Mouse (Mus musculus): Measurements from ENCODE around the gene Fignl1. TPM values are rescaled to one million over a fixed set of nuclear protein-coding genes. Genes with fewer than 3 reads are reported as not detected.
A peak's percentile ranks its signal among the peaks of the same experiment; 100 is the strongest.

Gene Fignl1
- total and polyA plus RNA-seq, 3 experiments: 82.8 to 189 (median 98.5) TPM

GRCm38 (mm10) chr11:11739054-11739453 lies 69.7 kb downstream of the Fignl1 start:
- Histone ChIP-seq H3K9ac (ENCODE audit: insufficient read depth, low read depth) (0 out of 2 replicates have a peak overlapping the region, but pooled peaks have one; percentile 28), H3K36me3 (replicated peaks in 1 of 2; ENCODE audit: control insufficient read depth in 1 of 2, insufficient read depth in 1 of 2, low read length in 1 of 2) (peaks cover 9 to 72% of the 10 kb centered on the region in 2 experiments), H3K27me3 (replicated peaks) (no peaks in the 10 kb centered on the region), H3K9me3 (replicated peaks; ENCODE audit: low read length) (no peaks in the 10 kb centered on the region), H3K4me1 (ENCODE audit: control insufficient read depth in 1 of 2, insufficient read depth in 2 of 2) (peaks cover 44 to 95% of the 10 kb centered on the region in 2 experiments), H3K79me2 (replicated peaks; ENCODE audit: control insufficient read depth, extremely low read depth, insufficient read depth, poor library complexity, severe bottlenecking) (peaks cover 52% of the 10 kb centered on the region), H3K4me2 (ENCODE audit: insufficient read depth, low read depth, poor library complexity, severe bottlenecking) (no peak overlapping the region), H3K4me3 (replicated peaks in 1 of 3; ENCODE audit: low read depth in 2 of 3, low read length in 2 of 3, poor library complexity in 1 of 3) (no peak overlapping the region), H3K27ac (ENCODE audit: insufficient read depth, low read depth) (peak overlapping the region; percentile 63)
- dilution Hi-C loops (cut with MboI; ENCODE audit: extremely low pct_ligation_motif_present, extremely low pct_unique_long_range_greater_than_20kb, low sequenced_read_pairs): no loop called here
- no peak for DNase-seq (ENCODE audit: extremely low read depth)
- TF ChIP-seq UBTF (IDR thresholded peaks at IDR 0.05; ENCODE audit: low read depth, low read length) (no peak), SMC3 (IDR thresholded peaks at IDR 0.05; ENCODE audit: low read depth, low read length) (peak; percentile 67), MYC (IDR thresholded peaks at IDR 0.05; ENCODE audit: low read depth, low read length) (no peak), EP300 (IDR thresholded peaks at IDR 0.05; ENCODE audit: low read length) (0 out of 2 replicates have a peak, but pooled peaks have one; percentile 3), RAD21 (IDR thresholded peaks at IDR 0.05; ENCODE audit: low read depth, low read length) (peak; percentile 70), CTCF (conservative IDR thresholded peaks at IDR 0.05 in 1 of 2, IDR thresholded peaks at IDR 0.05 in 1 of 2; ENCODE audit: low read depth in 2 of 2, low read length in 2 of 2) (peak in 1 of 2 experiments; percentile 57; a peak in 2 of 4 replicates), ZC3H11A (IDR thresholded peaks at IDR 0.05; ENCODE audit: low read depth, low read length) (peak; percentile 19; the same call in 1 of the 2 replicates)
- in situ Hi-C loops (cut with MboI; ENCODE audit: low pct_ligation_motif_present, low pct_unique_long_range_greater_than_20kb, low sequenced_read_pairs): loop anchor here (5.0 kb wide), 1 partner anchor 42 kb away; no protein-coding TSS in a partner anchor

- in situ Hi-C loops (cut with MboI; ENCODE audit: low pct_ligation_motif_present, low pct_unique_long_range_greater_than_20kb, low sequenced_read_pairs): loop anchor here (5.0 kb wide), 1 partner anchor 40 kb away; no protein-coding TSS in a partner anchor
- TF ChIP-seq ZNF384 (IDR thresholded peaks at IDR 0.05; ENCODE audit: low read depth, low read length): no peak
- TF ChIP-seq POLR2AphosphoS2 (IDR thresholded peaks at IDR 0.05; ENCODE audit: low read depth, low read length): no peak
- peak; percentile 66; the same call in 1 of the 2 replicates for TF ChIP-seq TCF12 (IDR thresholded peaks at IDR 0.05; ENCODE audit: low read depth, low read length)
- TF ChIP-seq JUN (IDR thresholded peaks at IDR 0.05; ENCODE audit: insufficient read depth, low read depth, low read length): peak; percentile 72
- peak; percentile 87 for TF ChIP-seq ETS1 (conservative IDR thresholded peaks at IDR 0.05; ENCODE audit: low read depth, low read length)
- TF ChIP-seq BHLHE40 (IDR thresholded peaks at IDR 0.05; ENCODE audit: low read depth, low read length): peak; percentile 87
- 0 out of 2 replicates have a peak, but pooled peaks have one; percentile 17 for TF ChIP-seq RCOR1 (conservative IDR thresholded peaks at IDR 0.05; ENCODE audit: low read depth, low read length)
- no peak for TF ChIP-seq CHD2 (IDR thresholded peaks at IDR 0.05; ENCODE audit: low read length)
- no peak for TF ChIP-seq GABPA (IDR thresholded peaks at IDR 0.05; ENCODE audit: insufficient replicate concordance, low read depth, low read length)
- TF ChIP-seq USF2 (conservative IDR thresholded peaks at IDR 0.05; ENCODE audit: low read depth, low read length): no peak
- TF ChIP-seq MXI1 (IDR thresholded peaks at IDR 0.05; ENCODE audit: low read depth, low read length): peak; percentile 33; the same call in 1 of the 2 replicates
- peak; percentile 88 for TF ChIP-seq EP300 (IDR thresholded peaks at IDR 0.05; ENCODE audit: low read length)
- peak; percentile 62; the same call in 1 of the 2 replicates for TF ChIP-seq MAZ (IDR thresholded peaks at IDR 0.05; ENCODE audit: low read depth, low read length)
- no peak for TF ChIP-seq CTCF (conservative IDR thresholded peaks at IDR 0.05 in 1 of 2, IDR thresholded peaks at IDR 0.05 in 1 of 2; ENCODE audit: low read depth in 2 of 2, low read length in 2 of 2)
- TF ChIP-seq SMC3 (IDR thresholded peaks at IDR 0.05; ENCODE audit: low read depth, low read length): peak; percentile 17
- peak; percentile 95 for TF ChIP-seq IRF4 (IDR thresholded peaks at IDR 0.05; ENCODE audit: low read depth, low read length)
- 0 out of 2 replicates have a peak, but pooled peaks have one; percentile 61 for TF ChIP-seq MAFK (IDR thresholded peaks at IDR 0.05; ENCODE audit: insufficient replicate concordance, low read length)
- peak; percentile 58; the same call in 1 of the 2 replicates for TF ChIP-seq SIN3A (IDR thresholded peaks at IDR 0.05; ENCODE audit: low read length)
- peak; percentile 79 for TF ChIP-seq MEF2A (IDR thresholded peaks at IDR 0.05; ENCODE audit: borderline replicate concordance, low read depth, low read length)
- TF ChIP-seq JUND (conservative IDR thresholded peaks at IDR 0.05; ENCODE audit: low read depth, low read length): peak; percentile 80
- no peak for TF ChIP-seq E2F4 (IDR thresholded peaks at IDR 0.05; ENCODE audit: insufficient replicate concordance, low read depth, low read length)
- peak; percentile 60; the same call in 1 of the 2 replicates for TF ChIP-seq MYC (IDR thresholded peaks at IDR 0.05; ENCODE audit: low read depth, low read length)
- TF ChIP-seq RAD21 (IDR thresholded peaks at IDR 0.05; ENCODE audit: low read depth, low read length): no peak; the same call in 1 of the 2 replicates
- no peaks in the 10 kb centered on the region for H3K27me3 ChIP-seq (replicated peaks)
- DNase-seq (ENCODE audit: extremely low read depth): peak; percentile 73
- no peaks in the 10 kb centered on the region for H3K9me3 ChIP-seq (replicated peaks; ENCODE audit: low read length)
- no peak overlapping the region for H3K4me3 ChIP-seq (replicated peaks in 1 of 3; ENCODE audit: low read depth in 2 of 3, low read length in 2 of 3, poor library complexity in 1 of 3)
- H3K79me2 ChIP-seq (replicated peaks; ENCODE audit: control insufficient read depth, extremely low read depth, insufficient read depth, poor library complexity, severe bottlenecking): peaks cover 63% of the 10 kb centered on the region
- H3K9ac ChIP-seq (ENCODE audit: insufficient read depth, low read depth): no peak overlapping the region
- H3K36me3 ChIP-seq (replicated peaks in 1 of 2; ENCODE audit: control insufficient read depth in 1 of 2, insufficient read depth in 1 of 2, low read length in 1 of 2): peaks cover 20 to 85% of the 10 kb centered on the region in 2 experiments
- no peak overlapping the region for H3K4me2 ChIP-seq (ENCODE audit: insufficient read depth, low read depth, poor library complexity, severe bottlenecking)
- peak overlapping the region; percentile 14; the same call in 1 of the 2 replicates for H3K27ac ChIP-seq (ENCODE audit: insufficient read depth, low read depth)
- peaks cover 50 to 95% of the 10 kb centered on the region in 2 experiments for H3K4me1 ChIP-seq (ENCODE audit: control insufficient read depth in 1 of 2, insufficient read depth in 2 of 2)
- dilution Hi-C loops (cut with MboI; ENCODE audit: extremely low pct_ligation_motif_present, extremely low pct_unique_long_range_greater_than_20kb, low sequenced_read_pairs): no loop called here
Observed at GRCm38 (mm10) chr11:11737562-11737961, 71.2 kb downstream of the Fignl1 start.
